Mouse (Mus musculus): ENCODE results near the gene Vgf.

- no peak for TF ChIP-seq CTCF (IDR thresholded peaks at IDR 0.05; ENCODE audit: low read depth, low read length)
- no peak for TF ChIP-seq POLR2A (IDR thresholded peaks at IDR 0.05; ENCODE audit: borderline replicate concordance, low read depth, low read length)
Measured at GRCm38 (mm10) chr5:136987138-136987933, 38.9 kb upstream of the Vgf start.
